Mouse (Mus musculus) cerebellum, adult 2 months (tissue): ENCODE results near the gene Dll3.

Source experiments
- CTCF ChIP-seq: fragments of 200-500 bp; IDR thresholded peaks from 2 replicates; pipeline ENCODE4 v1.5.1; 2011; ENCODE audit warnings: low read depth, mild to moderate bottlenecking, control low read depth, low read length, moderate library complexity, borderline replicate concordance; ENCODE audit not compliant: insufficient read depth
- POLR2A ChIP-seq: fragments of 200-500 bp; IDR thresholded peaks from 2 replicates; pipeline ENCODE4 v1.6.1; 2011; ENCODE audit warnings: low read length, control low read depth, borderline replicate concordance; ENCODE audit not compliant: insufficient read depth

DNA sequence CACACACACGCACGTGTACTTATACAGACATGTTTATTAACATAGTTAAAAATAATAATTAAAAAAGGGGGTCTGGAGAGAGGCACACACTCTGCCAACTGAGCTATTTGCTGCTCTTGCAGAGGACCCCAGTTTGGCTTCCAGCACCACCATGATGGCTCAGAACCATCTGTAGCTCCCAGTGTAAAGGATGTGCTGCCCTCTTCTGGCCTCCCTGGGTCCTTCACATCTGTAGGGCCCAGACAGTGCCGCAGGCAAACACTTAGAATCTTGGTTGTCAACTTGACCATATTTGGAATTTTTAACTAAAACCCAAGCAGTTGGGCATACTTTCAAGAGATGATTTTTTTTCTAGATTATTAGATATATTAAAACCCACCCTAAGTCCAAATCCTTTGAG lies 53.1 kb downstream of the Dll3 start:
- TF ChIP-seq POLR2A (no peak), CTCF (no peak)
